Mouse (Mus musculus): ENCODE data around the gene Xbp1.

GRCm38 (mm10) chr11:5505856-5506575 is 14.4 kb upstream of the Xbp1 start:
- TF ChIP-seq CTCF (IDR thresholded peaks at IDR 0.05; ENCODE audit: extremely low read depth, insufficient read depth, insufficient read length, insufficient replicate concordance): no peak
- no peak for TF ChIP-seq POLR2A (IDR thresholded peaks at IDR 0.05; ENCODE audit: low read depth, low read length)

Data from spleen, adult 2 months (tissue).